Mouse (Mus musculus): ENCODE data around the gene Rp9. TPM values are rescaled to one million over a fixed set of nuclear protein-coding genes. Genes with fewer than 3 reads are reported as not detected.

Gene Rp9
- polyA plus RNA-seq, 1 experiment: 162 TPM

DNA sequence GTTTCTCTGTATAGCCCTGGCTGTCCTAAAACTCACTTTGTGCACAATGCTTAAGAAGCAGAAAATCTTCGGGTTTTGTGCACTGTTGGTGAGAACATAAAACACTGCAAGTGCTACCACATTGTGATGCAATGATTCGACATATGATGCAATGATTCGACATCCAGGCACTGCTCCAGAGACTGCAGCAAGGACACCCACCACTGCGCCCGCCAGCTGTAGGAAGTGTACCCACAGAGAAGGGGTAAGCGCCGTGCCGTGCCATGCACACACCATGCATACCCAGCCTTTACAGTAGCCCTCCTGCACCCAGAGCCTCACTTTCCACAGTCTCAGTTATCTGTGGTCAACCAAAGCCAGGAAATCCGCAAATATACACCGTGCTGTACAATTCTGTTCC, 102.9 kb downstream of the Rp9 start:
- TF ChIP-seq GATA1 (IDR thresholded peaks at IDR 0.05; ENCODE audit: low read length): no peak

DNA sequence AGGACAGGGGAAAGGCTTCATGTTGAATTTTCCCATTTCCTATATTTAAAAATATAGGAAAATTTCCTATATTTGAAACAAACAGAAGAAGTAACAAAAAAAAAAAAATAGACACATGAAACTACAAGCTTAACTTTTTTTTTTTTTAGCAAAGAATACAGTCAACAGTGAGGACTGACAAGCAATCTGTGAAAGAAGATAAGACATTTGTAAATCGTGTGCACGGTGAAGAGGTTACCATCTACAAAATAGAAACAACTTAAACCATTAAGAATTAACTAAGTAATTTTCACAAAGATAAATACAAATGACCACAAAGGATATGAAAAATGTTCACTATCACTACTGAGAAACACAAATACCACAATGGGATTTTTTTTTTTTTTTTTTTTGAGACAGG, 103.3 kb downstream of the Rp9 start:
- no peak for TF ChIP-seq GATA1 (IDR thresholded peaks at IDR 0.05; ENCODE audit: low read length)

Other genes with a start within 250 kb of the Rp9 start
- gene Zfp809, start 244.0 kb downstream of the Rp9 start, polyA plus RNA-seq (2012): 6.1 and 8.8 TPM in 2 replicates
- gene Zfp599, start 209.8 kb downstream of the Rp9 start, polyA plus RNA-seq (2012): 0.09 TPM in 2 replicates
- gene Zfp810, start 162.1 kb downstream of the Rp9 start, polyA plus RNA-seq (2012): 4.2 and 4.8 TPM in 2 replicates
- 8.8 and 12.9 TPM in 2 replicates for gene Anln, start 80.6 kb downstream of the Rp9 start, polyA plus RNA-seq (2012)
- gene 9530077C05Rik, start 58.2 kb downstream of the Rp9 start, polyA plus RNA-seq (2012): 0.72 and 1.5 TPM in 2 replicates
- not detected in 2 replicates for gene Gm17545, start 15.5 kb downstream of the Rp9 start, polyA plus RNA-seq (2012)
- gene Bbs9, start 6.0 kb upstream of the Rp9 start, polyA plus RNA-seq (2012): 0.65 and 1.7 TPM in 2 replicates